ENCODE assay signal across 2 mouse cellular contexts in the genomic region with DNA sequence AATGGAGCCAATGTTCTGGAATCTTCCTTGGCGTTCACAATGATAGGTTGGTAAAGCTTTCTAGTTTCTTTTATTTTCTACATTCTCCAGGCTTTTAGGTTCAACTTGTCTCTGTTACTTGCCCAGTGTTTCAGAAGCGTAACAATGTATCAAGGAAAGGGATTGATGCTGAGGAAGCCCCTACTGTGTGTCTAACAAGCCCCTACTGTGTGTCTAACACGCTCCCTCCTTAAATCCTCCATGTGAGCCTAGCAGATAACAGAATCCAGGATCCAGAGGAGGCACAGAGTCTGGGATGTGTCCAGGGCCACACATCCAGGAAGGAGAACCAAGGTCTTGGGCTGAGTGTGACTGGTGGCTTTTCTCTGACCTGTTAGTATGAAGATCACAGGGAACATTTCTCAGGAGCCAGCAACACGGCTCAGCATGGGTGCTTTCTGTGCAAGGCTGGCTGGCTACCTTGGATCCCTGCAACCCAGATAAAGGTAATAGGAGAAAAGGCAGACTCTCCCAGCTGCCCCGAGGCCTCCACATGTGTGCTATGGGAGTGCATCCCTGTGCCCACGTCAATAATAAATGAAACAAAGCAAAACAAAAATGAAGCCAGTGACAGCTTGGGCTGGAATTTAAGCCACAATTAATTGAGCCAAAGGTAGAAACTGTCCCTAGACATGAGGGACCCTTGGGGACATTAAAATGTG.
TF ChIP-seq lines count a peak whose summit lies in the region.

No protein-coding gene starts in this region.

TF ChIP-seq in CH12.LX, 34 proteins besides CTCF, POLR2A, EP300 and RAD21:
- TF ChIP-seq ZKSCAN1 (IDR thresholded peaks at IDR 0.05; ENCODE audit: borderline replicate concordance, low read depth, low read length) (peak; percentile 28), HCFC1 (IDR thresholded peaks at IDR 0.05; ENCODE audit: low read depth, low read length) (no peak)

TF ChIP-seq in MEL, 35 proteins besides CTCF, POLR2A, EP300 and RAD21:
- TF ChIP-seq MXI1 (IDR thresholded peaks at IDR 0.05; ENCODE audit: low read depth, low read length): no peak
- peak; percentile 91 for TF ChIP-seq ZKSCAN1 (IDR thresholded peaks at IDR 0.05; ENCODE audit: low read depth, low read length)
